Mouse (Mus musculus) testis, postnatal 10 days (tissue): Measurements from ENCODE around the gene Arl5a.

Experiments
- DNase-seq: peaks from one replicate; pipeline ENCODE4 v3.0.0; 2021; ENCODE audit warnings: low spot score

The Arl5a gene

GRCm38 (mm10) chr2:52422871-52423610 lies 1.7 kb downstream of the Arl5a start:
- no peak for DNase-seq

DNA sequence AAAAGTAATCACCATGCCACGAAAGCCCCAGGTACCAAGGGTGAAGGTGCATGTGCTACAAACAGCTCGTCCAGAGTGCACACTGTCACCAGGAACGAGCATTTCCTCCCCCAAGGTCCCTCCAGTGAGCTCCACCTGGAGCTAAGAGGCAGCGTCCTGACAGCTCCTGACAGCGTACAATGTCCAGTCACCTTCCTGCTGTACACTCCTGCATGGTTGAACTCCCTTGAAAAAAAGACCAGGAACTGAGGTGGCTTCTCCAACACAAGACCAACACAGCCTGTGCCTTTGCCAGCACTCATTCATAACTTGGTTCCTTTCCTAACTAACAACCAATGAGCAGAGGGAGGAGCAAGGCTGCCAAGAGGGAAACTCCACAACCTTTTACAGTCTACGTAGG lies 3.5 kb downstream of the Arl5a start:
- no peak for DNase-seq

DNA sequence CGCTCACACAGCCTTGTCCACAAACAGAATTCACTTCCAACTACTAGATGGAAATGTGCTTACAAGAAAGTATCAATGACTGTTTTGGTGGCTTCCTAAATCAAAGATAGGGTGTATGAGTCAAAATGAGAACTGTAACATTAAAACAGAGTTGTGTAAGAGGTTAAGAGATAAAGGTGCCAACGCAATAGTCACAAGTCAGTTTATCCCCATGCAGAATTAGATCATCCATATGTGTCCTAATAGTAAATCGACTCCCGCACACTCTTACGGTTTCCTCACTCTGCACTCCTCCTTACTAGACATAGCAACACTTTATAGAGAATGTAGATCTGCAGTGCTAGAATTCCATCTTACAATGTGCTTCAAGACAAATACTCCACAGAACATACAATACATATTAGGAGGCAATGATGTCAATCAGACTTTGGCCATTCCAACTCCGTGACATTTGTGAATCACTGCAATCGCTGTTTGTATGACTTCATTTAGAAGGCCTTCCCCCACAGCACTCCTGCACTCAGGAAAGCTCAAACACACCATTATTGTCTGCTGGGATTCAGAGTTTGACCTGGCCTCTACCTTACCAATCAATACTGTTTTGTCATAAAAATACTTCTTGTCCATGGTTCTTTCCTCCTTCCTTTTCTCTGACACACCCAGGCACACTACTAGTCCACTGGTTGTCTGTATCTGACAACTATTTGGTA lies 4.5 kb downstream of the Arl5a start:
- DNase-seq: no peak

- DNase-seq: no peak
Measured at GRCm38 (mm10) chr2:52419295-52419694, 5.4 kb downstream of the Arl5a start.

DNA sequence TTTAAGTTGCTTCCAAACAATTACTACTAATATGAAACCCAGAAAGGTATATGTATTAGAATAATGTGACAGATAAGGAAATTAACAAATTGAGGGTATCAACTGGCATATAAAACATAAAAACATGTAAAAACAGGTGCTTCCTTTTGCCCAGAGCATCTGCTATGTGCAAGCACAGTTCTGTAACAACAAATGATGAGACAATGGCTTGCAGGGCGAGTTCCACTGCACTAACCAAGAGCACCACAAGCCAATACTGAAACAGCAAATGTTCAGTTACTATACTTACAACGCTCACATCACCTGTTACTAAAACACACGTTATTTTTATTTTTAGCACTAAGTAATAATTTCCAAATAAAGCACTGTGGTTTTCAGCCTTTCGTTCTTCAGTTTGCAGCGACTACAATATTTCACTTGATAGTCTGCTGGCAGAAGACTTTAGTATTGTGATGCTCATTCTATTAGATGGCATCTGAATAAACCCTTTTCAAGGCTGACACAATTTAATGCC lies 12.1 kb downstream of the Arl5a start:
- no peak for DNase-seq

- no peak for DNase-seq
Measured at GRCm38 (mm10) chr2:52406480-52406879, 18.2 kb downstream of the Arl5a start.

GRCm38 (mm10) chr2:52405238-52405637 lies 19.5 kb downstream of the Arl5a start:
- DNase-seq: no peak

- DNase-seq: no peak
Measured at GRCm38 (mm10) chr2:52394529-52394928, 30.2 kb downstream of the Arl5a start.

GRCm38 (mm10) chr2:52390415-52390975 lies 34.2 kb downstream of the Arl5a start:
- no peak for DNase-seq

GRCm38 (mm10) chr2:52389975-52390374 lies 34.7 kb downstream of the Arl5a start:
- DNase-seq: no peak

DNA sequence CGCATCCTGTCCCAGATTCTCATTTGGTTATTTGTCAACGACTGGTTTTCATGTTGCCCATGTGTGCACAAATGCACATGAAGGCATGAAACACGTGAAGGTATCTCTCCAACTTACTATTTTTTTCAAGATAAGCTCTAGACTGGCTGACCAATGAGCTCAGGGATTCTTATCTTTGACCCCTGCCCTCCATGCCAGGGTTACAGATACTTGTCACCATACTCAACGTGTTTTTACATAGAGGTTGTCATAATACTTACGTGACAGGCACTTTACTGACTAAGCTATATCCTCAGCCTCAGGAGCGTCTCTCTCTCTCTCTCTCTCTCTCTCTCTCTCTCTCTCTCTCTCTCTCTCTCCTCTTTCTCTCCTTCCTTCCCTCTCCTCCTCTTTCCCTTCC lies 38.2 kb downstream of the Arl5a start:
- DNase-seq: no peak

DNA sequence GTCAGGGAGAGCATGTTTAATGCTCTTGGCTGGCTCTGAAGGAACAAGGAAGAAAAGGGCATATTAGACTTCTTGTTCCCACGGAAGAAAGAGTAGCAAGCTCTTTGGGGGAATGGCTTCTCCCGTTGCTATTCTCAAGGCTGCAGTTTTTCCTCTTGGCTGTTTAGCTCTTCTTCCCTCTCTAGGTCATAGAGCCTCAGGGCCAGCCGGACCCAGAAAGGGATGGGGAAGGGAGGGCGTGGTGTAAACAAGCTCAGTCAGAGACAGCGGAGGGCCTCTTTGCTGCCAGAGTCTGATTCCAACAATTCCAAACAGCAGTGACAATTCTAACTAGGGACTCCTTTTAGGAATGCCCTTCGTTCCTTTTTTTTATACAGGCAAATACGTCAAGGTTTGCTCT lies 38.7 kb downstream of the Arl5a start:
- DNase-seq: peak; percentile 43

DNA sequence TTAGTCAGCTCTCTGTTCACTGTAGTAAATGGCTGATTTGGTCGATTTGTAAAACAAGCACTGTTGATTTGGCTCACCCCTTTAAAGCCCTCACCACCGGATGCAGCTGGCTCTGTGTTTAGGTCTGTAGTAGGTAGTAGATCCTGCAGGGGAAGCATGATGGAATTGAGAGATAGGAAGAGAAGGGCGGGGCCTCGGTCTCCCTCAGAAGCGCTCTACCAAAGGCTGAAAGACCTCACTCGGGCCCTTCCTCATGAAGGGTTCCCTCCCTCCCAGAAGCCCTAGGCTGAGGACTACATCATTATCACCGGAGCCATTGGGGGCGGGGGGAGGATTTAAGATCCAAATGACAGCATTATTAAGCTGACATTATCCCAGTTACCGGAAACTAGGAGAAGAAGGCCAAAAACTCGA lies 45.8 kb downstream of the Arl5a start:
- DNase-seq: no peak

DNA sequence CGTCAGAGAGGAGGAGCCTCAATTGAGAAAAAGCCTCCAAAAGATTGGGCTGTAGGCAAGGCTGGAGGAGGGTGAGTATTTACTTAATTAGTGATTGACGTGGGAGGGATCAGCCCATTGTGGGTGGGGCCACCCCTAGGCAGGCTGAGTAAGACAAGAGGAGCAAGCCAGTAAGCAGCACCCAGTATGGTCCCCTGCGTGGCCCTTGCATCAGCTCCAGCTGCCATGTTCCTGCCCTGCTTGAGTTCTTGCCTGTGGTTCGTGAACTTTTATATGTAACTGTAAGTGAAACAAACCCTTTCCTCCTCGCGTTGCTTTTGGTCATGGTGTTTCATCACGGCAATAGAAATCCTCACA lies 46.3 kb downstream of the Arl5a start, which contains the start of gene Neb:
Gene Neb (minus strand): TSS at position 27 of the 357 bp plus-strand sequence.
- DNase-seq: no peak

- no peak for DNase-seq
Measured at GRCm38 (mm10) chr2:52377706-52378447, 46.8 kb downstream of the Arl5a start.

DNA sequence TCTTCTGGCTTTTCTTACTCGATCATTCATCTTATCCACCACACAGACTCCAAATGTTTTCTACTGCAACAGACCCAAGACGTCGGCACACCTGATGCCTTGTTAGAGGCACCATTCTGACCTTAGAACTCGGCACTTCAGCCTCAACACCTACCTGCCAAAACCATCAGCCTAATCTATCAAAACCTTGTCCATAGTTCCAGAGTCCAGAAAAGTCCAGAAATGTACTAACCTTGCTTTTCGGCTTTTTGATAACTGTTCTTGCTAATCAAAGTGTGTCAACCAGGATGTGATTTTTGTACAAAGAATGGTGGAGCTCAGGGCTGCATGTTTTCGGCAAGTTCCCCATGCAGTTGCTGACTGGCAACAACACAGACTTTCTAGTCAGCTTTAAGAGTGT lies 50.0 kb downstream of the Arl5a start:
- DNase-seq: no peak

- DNase-seq: peak; percentile 19
Measured at GRCm38 (mm10) chr2:52372480-52372879, 52.2 kb downstream of the Arl5a start.

DNA sequence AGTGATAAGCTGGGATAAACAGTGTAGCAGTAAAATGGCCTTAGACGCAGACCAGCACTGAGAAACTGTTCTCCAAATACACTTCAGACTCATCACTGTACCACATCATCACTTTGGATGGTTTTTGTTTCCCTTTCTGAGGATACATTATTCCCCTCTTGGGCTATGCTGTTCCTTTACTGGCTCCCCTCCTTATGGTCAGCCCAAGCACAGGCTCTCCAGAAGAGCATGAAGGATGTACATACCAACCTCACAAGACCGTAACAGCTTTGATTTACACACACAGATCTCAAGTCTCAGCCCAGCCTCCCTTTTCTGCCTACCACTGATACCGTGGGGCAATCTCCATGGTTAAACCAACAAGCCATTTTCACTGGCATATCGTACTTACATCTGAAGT lies 52.6 kb downstream of the Arl5a start:
- peak; percentile 7 for DNase-seq

DNA sequence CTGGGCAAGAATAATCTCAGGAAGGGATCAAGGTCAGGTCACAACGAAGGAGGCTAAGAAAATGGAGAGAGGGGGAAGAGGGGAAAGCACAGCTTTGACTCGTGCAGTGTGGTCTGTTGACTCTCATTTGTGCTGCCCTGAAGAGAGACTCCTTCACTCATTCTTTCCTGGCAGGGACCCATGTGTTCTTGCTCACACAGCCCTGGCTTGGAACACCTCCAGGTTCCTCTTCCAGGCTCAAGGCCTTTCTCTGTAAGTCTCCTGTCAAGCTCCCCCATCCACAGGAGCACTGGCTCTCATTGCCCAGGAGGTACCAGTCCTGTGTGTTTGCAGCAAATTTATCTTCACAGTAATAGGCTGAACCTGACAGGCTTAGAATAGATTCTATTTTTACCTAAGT lies 53.6 kb downstream of the Arl5a start:
- peak; percentile 68 for DNase-seq

DNA sequence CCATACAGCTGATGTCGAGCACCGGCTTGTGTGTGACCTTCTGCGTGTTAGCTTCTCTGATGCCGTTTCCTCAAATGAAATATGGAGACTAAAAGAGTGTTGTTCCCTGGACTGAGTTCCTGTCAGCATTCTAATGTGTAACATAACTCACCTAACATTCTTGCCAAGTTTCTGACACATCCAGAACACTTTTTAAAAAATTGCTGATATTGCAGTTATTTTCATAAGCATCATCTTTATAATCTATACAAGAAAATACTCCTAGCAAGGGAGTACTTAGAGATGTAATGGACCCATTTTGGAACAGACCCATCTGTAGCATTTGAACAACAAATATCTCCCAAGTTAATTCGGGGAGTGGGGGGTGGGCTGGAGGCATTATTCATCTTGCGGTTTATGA lies 55.1 kb downstream of the Arl5a start:
- DNase-seq: peak; percentile 23

- no peak for DNase-seq
Measured at GRCm38 (mm10) chr2:52367665-52368064, 57.0 kb downstream of the Arl5a start.

DNA sequence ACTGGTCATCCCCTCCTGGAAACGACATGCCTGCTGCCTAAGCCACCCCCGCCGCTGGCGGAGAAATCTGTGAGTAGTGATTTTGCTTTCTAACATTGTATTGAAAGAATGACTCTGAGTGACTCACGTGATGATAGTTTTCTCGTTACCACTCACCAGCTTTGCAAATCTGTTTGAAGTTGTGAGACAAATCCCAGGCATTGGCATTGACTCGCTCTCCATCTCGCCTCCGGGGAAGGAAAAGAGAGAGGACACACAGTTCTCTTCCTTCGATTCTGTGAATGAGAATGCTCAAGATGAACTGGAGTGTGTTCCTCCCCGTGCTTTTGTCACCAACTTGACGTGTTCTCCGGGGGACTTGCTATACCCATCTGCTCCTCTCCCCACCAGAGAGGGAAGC lies 57.5 kb downstream of the Arl5a start:
- DNase-seq: no peak
